Mouse (Mus musculus) layer of hippocampus, postnatal 14 days (tissue): ENCODE measurements at regions not wholly inside any gene's neighbourhood (a gene's known extent, or its start where the extent isn't known, plus 50 kb on each side); places are given as distances from the start of the nearest gene placed in this dataset.

Experiments
- DNase-seq, 2 experiments: peaks; one replicate each; pipeline ENCODE4 v3.0.0; 2021 to 2022; ENCODE audit warnings: low spot score in 2 of 2, mixed read lengths in 1 of 2

DNA sequence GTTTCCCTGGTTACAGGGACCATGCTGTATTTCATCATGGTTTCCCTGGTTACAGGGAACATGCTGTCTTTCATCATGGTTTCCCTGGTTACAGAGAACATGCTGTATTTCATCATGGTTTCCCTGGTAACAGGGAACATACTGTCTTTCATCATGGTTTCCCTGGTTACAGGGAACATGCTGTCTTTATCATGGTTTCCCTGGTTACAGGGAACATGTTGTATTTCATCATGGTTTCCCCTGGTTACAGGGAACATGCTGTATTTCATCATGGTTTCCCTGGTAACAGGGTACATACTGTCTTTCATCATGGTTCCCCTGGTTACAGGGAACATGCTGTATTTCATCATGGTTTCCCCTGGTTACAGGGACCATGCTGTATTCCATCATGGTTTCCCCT is 1579.5 kb downstream of the 4930444P10Rik start:
- no peak for DNase-seq

DNA sequence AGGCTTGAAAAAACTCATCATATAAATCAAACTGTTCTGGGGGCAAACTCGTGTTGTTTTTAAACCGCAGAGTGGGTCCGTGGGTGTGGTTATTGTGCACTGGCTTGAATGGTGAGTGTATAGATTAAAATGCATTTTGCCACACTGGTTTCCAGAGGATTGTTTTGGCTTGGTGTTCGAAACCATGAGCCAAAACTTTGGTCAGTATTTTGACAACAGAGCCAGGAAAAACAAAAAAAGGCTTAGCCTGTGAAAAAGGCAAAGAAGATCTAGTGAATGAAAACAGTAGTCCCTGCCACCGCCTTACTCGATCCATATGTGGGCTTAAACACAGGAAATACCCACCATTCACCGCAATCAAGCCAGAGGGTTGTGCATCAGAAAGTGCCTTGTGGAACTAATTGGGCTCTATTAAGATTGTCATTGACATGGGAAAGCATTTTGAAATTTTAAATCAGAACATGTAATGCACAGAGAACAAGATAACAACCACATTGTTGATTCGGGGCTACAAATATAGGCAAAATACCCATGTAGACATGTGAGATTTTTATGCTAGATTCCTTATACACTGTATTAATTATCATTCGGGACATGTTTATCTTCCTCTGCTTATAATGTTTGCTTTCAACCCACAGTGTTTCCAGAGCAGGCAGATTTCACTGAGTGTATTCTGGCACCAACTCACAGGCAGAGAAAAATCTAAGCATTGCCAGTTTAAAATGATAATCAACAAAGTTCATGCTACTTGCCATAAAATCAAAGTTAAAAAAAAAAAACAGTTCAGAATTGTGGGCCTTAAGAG is 1580.4 kb downstream of the 4930444P10Rik start:
- DNase-seq: peak in 1 of 2 experiments; percentile 5

DNA sequence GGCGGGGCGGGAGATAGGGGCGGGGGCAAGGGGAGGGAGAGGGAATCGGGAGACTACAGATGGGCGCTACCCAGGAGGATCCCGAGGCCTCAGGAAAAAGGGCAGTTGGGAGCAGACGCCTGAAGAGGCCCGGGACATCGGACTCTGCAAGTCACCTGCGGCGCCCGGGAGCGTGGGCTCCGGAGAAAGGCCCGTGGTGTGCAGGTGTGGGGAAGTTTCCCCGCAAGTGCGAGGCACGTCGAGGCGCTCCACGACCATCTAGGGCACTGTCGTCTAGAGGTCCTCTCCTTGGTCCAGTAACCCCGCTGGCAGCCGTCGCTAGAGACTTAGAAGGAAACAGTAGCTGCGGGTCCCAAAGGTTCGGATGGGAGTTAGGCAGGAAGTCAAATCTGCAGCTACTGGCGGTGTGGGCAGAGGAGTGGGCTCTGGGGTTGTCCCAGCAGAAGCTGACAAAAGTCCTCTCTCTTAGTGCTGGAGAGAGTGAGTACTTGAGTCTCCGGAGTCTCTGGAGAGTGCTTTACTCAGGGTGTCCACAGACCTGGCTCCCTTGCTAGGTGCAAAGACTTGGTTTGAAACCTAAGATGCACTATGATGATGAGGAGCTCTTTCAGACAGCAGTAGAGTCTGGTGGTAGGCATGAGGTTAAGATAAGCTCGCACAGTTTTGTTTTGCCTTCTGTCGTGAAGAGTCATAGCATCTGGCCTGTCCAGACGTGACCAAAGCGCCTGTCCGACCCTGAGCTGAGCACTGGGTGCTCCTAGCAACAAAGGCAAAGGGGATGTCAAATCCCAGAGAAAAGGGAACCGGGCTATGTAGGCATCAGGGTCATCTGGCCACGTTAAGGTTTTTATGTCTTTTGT is 1586.1 kb downstream of the 4930444P10Rik start:
- DNase-seq: no peak

DNA sequence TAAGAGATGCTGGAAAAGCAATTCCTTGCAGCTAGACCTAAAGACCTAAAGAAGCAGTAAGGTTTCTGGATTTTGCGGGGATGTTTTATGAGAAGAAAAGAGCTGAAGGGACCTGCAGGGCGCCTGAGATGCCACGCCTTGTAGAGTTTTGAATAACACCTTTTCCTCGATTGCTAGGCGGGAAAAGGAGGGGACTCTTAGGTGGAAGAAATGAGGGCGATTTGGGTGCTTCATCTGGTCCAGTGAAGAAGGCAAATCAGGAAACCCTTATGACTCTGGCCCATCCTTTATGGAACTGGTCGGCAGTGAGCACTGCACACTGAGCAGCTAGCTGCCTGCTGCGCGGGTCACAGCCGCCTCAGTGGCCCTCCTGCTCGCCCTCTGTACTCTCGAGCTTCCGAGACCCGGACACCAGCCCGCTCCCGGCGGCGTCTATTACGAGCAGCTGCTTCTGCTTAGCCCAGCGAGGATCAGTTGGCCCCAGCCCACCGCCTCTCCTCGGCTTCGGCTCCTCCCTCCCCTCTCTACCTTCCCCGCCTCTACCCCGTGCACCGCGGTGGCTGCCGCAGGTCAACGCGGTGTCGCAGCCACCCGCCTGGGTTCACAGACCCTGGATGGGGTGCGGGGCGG is 1586.8 kb downstream of the 4930444P10Rik start:
- peak in 1 of 2 experiments; percentile 5 for DNase-seq

DNA sequence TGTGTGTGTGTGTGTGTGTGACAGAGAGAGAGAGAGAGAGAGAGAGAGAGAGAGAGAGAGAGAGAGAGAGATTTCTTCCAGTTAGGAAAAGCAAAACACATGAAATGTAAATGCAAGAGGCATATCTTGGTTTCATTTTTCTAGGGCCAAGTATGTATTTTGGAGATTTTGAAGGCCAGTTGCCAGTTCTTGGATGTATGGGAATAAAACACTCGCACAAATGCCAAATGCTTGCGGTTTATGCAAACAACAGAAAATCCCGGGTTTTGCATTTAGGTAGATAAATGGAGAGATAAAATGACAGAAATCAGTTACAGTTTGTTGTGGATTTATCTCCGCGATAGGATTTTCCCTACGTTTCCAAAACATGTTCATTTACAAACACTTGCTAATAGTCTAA is 1587.4 kb downstream of the 4930444P10Rik start:
- DNase-seq: no peak

DNA sequence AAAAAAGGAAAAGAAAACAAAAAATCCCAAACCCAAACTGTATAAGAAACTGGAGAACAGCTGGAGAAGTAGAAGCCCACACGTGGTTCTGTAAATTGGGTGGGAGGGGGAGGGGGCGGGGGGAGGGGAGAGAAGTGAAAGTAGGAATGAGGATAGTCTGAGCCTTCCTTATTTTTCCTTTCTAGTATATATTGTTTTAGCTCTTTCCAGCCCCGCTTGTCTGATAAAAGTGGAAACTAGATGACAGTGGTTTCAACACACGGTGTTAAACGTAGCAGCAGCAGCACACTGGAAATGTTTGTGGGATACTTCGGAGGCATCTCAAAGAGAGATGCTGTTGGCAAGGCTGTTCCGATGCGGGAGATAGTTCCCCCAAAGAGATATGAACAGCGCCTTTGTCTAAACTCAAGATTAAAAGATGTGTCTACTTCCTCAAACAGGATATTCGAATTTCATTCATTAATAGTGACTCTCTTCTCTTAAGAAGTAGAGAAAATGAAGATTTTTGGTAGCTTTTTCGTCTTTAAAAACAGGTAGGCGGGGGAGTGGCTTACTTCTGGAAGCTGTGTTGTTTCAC is 1588.3 kb downstream of the 4930444P10Rik start:
- peak in 1 of 2 experiments; percentile 10 for DNase-seq

DNA sequence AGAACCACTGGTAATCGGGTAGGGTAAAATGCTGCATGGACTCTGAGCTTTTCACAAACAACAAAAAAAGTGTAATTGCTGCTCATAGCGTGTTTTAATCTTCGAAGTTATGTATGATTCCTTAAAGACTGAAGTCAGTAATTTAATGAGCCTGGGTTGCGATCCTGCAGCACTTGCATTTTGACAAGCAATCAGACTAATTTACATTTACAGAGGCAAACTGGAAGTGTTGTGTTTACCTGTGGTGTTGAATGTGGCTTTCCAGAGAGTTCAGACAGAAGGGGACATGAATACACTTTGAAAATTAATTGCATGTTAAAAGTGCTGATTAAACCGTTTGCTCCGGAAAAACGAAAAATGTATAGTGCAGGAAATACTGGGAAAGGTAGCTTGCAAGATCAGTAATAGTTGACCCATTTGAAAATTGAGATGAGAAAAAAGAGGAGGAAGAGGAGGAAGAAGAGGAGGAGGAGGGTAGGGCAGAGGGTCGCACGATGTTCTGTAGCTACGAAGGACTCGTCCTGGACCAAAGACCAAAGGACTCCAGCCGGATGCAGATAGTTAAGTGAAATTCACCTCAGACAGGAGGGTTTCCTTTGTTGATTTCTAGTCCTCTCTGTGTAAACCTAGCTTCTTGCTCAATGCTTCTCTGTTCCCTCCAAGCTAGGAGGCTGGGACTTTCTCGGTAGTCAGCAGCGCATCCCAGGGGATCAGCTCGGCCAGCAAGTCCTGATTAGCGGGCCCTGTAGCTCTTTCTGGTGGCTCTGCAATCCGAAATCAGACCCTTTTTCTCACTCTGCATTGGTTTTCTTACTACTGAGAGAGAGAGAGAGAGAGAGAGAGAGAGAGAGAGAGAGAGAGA is 1589.0 kb downstream of the 4930444P10Rik start:
- DNase-seq: peak in 1 of 2 experiments; percentile 15

DNA sequence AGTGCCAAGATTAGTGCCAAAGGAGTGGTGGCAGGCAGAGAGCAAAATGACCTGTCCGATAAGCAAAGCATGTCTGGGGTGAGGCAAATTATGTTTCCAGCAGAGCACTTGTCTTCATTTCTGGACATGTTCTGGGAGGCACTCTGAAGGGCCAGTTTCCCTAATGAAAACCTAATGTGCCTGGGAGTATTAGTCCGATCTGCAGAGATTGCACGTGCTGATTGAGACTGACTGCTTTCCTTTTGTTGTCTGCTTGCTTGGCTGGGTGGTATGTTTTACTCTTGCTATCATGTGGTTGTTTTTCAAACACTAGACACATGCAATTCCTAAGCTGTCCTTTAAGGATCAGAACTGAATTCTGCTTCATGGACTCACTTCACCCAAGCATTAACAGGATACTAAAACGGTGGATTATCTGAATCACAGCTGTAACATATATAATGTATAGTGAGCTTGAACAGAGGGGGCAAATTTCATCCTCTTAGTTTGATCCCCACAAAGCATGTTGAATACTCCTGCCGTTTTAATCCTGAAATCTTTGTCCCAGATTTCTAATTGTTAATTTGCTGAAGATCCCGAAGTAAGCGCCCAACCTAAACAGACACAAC is 1589.8 kb downstream of the 4930444P10Rik start:
- DNase-seq: no peak

DNA sequence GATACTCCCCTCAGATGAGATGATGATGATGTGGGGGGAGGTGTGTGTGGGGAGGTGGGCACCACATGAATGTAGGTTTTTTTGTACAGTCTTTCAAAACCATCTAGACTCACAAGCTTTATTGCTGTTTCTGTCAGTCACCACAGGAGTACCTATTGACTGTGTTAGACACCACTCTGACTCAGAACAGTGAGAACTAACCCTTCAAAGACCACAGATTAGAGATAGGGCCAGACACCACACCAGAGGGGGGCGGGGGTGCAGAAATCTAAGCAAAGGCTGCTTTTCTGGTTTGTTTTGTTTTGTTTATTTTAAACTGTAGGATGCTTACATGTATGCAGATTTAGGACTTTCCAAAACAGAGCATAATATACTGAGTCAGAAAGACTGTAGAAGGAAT is 1594.0 kb downstream of the 4930444P10Rik start:
- DNase-seq: no peak

DNA sequence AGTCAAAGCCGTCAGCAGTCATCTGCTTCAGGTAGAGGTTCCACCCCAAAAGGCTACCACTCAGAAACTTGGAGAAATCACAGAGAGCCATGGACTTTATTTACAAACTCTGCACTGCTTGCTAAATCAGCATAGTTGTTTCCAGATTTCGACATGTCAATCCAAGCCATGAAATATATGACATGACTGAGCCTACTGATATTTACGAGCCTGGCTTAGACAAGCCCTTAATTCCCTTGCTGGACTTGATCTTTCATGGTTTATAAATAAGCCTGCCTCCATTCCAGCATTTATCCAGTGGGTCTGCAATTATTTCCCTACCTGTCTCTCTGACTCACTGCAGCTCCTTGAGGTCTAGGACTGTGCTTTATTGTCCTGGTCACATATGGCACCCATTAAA is 1603.1 kb downstream of the 4930444P10Rik start:
- no peak for DNase-seq

DNA sequence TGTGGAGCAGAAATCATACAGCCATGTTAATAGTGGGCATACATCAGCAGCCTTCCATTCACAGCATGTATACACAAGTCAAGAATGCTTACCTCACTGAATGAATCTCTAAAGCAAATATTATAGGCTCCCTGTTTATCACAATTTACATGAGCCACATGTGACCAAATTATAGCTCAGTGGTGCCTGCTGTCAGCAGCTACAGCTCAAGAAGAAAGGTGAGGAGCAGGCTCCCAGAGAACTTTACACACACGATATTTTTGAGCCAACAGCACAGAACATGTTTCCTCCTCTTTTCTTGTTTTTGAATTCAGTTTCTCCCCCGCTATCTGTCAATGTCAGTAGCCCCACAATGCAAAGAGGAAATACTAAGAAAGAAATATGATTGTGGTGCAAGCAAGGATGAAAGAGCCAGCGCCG is 1605.4 kb downstream of the 4930444P10Rik start:
- no peak for DNase-seq

DNA sequence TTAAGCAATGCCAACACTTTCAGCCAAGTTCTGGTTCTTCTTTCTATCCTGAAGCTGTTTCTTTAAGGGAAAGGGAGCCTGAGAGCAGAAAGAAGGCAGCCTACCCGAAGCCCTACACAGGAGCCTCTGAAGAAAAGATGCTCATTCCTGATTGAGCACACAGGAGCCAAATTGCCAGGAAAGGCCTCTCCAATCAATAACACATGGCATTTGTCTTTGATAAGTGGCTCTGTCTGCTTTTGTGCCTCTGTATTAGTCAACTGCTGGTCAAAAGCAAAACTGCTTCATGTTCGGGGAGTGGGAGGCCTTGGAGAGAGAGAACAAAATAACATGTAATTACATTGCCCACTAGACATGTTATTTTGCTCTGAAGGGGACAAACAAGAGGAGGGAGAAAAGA is 1607.4 kb downstream of the 4930444P10Rik start:
- DNase-seq: no peak

DNA sequence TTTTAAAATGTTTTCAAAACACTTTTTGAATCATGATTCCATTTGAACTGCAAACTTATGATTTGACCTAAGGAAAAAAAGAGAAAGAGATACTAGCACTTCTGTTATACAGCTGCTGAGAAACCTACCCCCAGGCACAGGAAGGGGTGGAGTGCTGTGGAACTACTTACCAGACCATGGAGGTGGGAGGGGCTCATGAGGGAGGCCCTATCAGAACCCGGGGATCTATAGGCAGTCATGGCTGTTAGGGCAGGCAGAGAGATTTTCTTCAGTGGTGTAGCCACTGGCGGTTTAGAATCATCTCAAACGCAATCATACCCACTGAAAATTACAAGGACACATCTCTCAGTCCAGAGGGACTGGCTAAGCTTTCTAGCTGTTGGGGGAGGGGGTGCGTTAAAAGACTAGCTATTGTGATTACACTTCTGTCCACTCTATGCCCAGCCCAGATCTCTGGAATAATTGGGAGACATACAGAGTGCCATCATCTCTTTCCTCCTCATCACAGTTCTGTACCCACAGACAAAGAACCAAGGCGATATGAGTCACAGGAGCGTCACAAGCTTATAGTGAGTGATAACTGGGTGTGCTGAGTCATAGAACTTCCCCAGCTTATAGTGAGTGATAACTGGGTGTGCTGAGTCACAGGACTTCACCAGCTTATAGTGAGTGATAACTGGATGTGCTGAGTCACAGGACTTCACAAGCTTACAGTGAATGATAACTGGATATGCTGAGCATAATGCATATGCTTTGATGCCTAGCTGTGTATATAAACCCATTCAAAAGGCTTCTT is 1608.8 kb downstream of the 4930444P10Rik start:
- DNase-seq: no peak

DNA sequence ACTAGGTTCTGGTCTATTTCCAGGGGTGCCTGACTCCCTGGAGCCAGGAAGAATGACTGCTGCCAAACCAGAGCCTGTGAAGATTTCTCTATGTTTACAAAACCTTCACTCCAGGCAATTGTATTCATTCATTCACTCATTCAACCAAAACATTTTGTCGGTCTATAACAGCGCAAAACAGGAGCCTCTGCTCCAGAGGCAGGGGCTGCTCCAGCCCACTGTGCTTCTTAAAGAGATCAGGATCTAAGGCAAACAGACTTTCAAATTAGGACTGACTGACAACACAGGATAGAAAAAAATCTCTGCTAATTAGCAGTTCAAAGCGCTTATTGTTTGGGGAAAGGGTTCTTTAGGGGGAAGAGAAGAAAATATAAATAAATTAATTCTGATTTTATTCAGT is 1620.8 kb downstream of the 4930444P10Rik start:
- DNase-seq: no peak

DNA sequence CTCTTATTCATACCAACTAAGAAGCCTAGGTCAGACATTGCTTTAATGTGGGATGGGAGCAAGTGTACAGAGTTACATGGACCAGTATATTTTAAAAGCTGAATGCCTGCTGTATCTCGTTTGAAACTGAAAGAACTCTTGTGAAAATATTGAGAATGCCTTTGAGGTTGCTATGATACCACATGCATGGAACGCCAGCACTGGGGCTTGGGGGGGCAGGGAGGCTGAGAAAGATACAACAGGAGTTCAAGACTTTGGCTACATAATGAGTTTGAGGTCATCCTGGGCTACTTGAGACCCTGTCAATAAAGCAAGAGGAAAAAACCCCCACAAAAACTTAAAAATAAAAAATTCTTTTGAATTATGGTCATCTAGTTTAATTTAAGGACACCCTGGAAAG is 1621.6 kb downstream of the 4930444P10Rik start:
- no peak for DNase-seq

DNA sequence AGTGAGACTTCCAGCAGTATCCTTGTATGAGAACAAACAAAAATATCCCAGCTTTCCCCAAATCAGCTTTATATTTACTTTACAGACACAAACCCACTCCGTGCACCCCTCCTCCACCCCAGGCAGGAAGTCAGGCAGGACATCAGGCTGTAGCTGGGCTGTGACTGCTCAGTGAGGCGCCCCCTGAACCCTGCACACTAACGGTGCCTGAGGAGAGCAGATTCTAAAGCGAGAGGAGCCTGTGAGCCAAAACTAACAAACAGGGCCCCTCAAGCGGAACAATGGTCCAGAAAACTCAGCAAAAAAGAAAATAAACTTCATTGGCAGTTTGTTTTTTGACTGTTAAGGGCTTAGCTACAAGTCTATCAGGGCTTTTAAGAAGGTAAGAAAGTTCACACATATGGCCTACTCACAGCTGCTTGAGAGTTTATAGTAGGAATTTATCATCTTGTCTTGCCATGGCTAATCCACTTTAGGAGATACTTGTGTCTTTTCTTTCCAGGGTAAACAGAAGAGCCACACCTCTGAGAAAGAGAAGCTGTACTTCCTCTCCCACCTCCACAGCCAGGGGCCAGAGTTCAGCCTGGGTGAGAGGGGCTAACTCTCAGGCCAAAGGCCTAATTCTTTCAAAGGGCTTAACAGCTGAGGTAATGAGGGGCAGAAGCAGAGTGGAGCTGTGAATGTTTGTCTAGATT is 1628.2 kb downstream of the 4930444P10Rik start:
- no peak for DNase-seq

DNA sequence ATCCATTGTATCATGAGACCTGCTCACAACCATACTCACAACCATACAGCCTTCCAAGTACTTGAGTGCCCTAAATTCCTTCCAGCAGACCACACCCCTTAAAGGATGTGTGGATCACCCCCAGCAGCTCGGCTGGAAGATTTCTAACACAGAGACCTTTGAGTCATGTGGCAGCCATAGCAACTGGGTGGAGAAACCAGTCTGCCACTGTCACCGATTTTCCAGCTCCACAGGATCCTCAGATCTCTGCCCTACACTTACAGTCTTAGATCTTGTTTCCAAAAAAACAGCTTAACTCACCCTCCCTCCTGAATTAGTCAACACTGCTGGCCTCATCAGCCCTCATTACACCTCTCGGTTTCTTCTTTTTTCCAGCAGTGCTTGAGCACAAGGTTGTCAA is 1630.6 kb downstream of the 4930444P10Rik start:
- DNase-seq: no peak

DNA sequence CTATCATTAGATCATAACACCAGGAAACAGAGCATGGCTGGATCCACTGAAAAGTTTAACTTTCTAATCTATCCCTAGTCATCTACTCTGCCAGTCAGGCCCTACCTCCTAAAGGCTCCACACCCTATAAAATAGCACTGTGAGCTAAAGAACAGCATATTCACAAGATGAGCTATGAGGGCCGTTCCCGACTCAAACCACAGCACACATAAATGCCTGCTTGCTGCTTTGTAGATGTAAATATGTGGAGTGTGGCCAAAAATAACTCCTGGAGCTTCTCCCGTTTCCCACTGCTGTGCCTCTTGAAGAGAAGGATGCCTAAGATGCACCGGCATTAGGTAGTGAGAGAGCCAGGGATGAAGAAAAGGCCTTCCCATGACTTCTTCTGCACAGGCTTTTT is 1632.3 kb downstream of the 4930444P10Rik start:
- no peak for DNase-seq

DNA sequence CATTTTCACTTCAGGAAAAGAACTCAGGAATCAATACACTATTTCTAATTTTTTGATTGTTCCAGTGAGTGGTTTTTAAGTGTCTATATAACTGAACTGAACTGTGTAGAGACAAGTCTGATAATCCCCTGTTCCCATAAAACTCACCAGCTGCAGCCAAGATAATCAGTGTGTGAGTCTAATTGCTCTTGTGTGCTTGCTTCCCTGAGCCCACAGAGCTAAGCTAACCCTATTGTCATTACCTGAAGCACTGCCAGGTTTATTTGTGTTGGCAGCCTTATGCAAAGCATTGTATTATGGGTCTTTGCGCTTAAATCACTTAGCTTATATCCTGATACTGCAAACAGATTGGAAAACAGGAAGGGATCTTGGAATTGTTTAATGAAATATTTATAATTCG is 1663.8 kb downstream of the 4930444P10Rik start:
- no peak for DNase-seq
